Mouse (Mus musculus) brain, adult 2 months (tissue): ENCODE measurements around the gene Asb6.
A peak's percentile ranks its signal among the peaks of the same experiment; 100 is the strongest.

ENCODE experiments used
- DNase-seq: peaks from one replicate; pipeline ENCODE4 v3.0.0; 2011; ENCODE audit warnings: low read depth, low spot score

Asb6 gene

GRCm38 (mm10) chr2:30830283-30830795 is at the start of gene Asb6:
Gene Asb6 (minus strand): TSS chr2:30830333.
- no peak for DNase-seq

- no peak for DNase-seq
Observed at GRCm38 (mm10) chr2:30879481-30879880, 49.3 kb upstream of the Asb6 start.

GRCm38 (mm10) chr2:30875621-30876432 is 45.7 kb upstream of the Asb6 start:
- peak; percentile 20 for DNase-seq

- DNase-seq = no peak
Observed at GRCm38 (mm10) chr2:30875096-30875495, 45.0 kb upstream of the Asb6 start.

GRCm38 (mm10) chr2:30874445-30874844 is 44.3 kb upstream of the Asb6 start:
- DNase-seq = no peak

GRCm38 (mm10) chr2:30872669-30873068 is 42.5 kb upstream of the Asb6 start:
- no peak for DNase-seq

- DNase-seq = peak; percentile 26
Observed at GRCm38 (mm10) chr2:30870863-30871262, 40.7 kb upstream of the Asb6 start.

- no peak for DNase-seq
Observed at GRCm38 (mm10) chr2:30865426-30865825, 35.3 kb upstream of the Asb6 start.

- peak; percentile 24 for DNase-seq
Observed at GRCm38 (mm10) chr2:30864968-30865381, 34.8 kb upstream of the Asb6 start.

- no peak for DNase-seq
Observed at GRCm38 (mm10) chr2:30863574-30863973, 33.4 kb upstream of the Asb6 start.

GRCm38 (mm10) chr2:30862081-30862480 is 31.9 kb upstream of the Asb6 start:
- no peak for DNase-seq

GRCm38 (mm10) chr2:30859782-30860181 is 29.6 kb upstream of the Asb6 start:
- no peak for DNase-seq

- peak; percentile 65 for DNase-seq
Observed at GRCm38 (mm10) chr2:30857076-30857475, 26.9 kb upstream of the Asb6 start.

GRCm38 (mm10) chr2:30852771-30853313 is 22.7 kb upstream of the Asb6 start:
- no peak for DNase-seq

GRCm38 (mm10) chr2:30850581-30850980 is 20.4 kb upstream of the Asb6 start:
- no peak for DNase-seq

GRCm38 (mm10) chr2:30848184-30848583 is 18.1 kb upstream of the Asb6 start:
- DNase-seq = no peak

- no peak for DNase-seq
Observed at GRCm38 (mm10) chr2:30846723-30847122, 16.6 kb upstream of the Asb6 start.

- DNase-seq = no peak
Observed at GRCm38 (mm10) chr2:30846236-30846635, 16.1 kb upstream of the Asb6 start.

GRCm38 (mm10) chr2:30845152-30846070 is 15.3 kb upstream of the Asb6 start:
- no peak for DNase-seq

- DNase-seq = peak; percentile 34
Observed at GRCm38 (mm10) chr2:30842615-30843014, 12.5 kb upstream of the Asb6 start.

GRCm38 (mm10) chr2:30836238-30836990 is 6.3 kb upstream of the Asb6 start:
- peak; percentile 44 for DNase-seq
